Mouse (Mus musculus): ENCODE measurements around the gene Hyal2.

DNA sequence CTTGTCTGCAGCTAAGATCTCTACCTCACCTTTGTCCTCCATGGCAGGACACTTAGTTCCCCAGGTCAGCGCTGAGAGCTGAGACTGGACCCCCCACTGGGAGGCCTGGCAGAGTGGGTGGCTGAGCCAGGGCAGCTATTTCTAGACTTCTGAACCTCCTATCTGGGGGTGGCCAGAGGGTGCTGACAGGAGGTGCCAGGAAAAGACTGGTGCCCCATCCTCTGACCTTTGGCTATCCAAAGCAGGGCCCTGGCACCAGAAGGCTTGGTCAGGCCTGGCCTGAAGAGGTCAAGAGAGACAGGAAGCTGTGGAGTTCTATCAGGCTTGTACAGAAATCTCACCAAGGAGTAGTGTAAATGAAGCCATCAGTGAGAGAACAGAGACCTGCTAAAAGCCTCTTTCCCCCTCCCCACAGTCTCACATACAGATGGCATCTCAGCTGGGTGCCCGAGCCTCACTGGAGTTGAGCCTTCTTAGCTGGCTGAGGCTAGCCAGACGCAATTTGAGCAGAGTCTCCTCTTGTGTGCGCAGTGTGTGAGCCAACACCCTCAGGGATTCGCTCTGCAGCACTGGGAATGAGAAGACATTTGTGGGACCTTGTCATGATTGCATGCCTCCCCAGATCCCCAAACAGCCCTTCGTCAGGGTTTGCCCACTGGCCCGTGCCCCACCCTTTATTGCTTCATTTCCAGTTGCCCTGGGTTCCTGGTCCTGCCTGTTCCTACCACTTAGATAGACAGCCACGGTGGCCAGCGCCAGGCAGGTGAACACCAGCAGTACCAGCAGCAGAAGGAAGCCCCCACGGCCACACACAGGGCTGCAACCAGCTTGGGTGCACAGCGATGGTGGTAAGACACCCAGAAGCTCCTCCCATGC lies 25.6 kb downstream of the Hyal2 start:
- no peak for TF ChIP-seq CEBPB (IDR thresholded peaks at IDR 0.05; ENCODE audit: insufficient read depth, poor library complexity, severe bottlenecking)
- TF ChIP-seq USF1 (IDR thresholded peaks at IDR 0.05; ENCODE audit: low read depth), result no peak
- TF ChIP-seq MYOG (IDR thresholded peaks at IDR 0.05; ENCODE audit: control insufficient read depth in 1 of 3, insufficient read depth in 1 of 3, insufficient read length in 2 of 3, low read depth in 2 of 3), result no peak
- no peak for TF ChIP-seq POLR2A (IDR thresholded peaks at IDR 0.05; ENCODE audit: insufficient read length, low read depth)
- TF ChIP-seq MAX (IDR thresholded peaks at IDR 0.05; ENCODE audit: low read depth), result no peak
- no peak for TF ChIP-seq TCF3 (IDR thresholded peaks at IDR 0.05; ENCODE audit: insufficient read length, low read depth)
- no peak for TF ChIP-seq E2F4 (IDR thresholded peaks at IDR 0.05; ENCODE audit: insufficient read depth)
- no peak for TF ChIP-seq REST (IDR thresholded peaks at IDR 0.05; ENCODE audit: insufficient read depth, insufficient read length)
- TF ChIP-seq TCF12 (IDR thresholded peaks at IDR 0.05; ENCODE audit: insufficient read depth, poor library complexity, severe bottlenecking), result no peak
- TF ChIP-seq POLR2AphosphoS2 (IDR thresholded peaks at IDR 0.05; ENCODE audit: insufficient read length, low read depth), result no peak

Measured in myocyte (in vitro differentiated cells).